Mouse (Mus musculus): Measurements from ENCODE around the gene Tmem94.
"Not testable (repeated sequence)": the region's sequence is repeated elsewhere in the genome, so short reads cannot be mapped to it uniquely, and the experiment has no call there.

The Tmem94 gene

DNA sequence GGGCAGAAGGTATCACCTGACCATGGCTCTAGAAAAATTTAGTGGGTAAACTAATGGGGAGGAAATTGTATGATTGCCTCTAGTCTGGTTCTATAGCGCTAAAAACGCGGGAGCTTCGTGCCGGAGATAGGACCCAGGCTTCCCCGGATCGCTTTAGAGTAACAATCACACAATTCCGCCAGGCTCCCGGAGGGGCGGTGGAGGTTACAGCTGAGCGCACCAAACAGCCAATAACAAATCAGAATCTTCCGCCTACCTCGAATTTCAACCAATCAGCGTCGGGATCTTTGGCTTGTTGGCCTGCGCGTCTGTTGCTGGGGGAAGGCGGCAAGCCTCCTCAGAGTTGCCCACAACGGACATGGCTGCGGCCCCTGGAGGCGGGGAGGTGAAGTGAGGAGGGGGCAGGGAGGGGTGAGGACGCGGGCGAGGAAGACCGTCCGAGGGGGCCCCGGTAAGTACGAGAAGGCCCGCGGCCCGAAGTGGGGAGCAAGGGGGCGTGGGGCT, at the start of gene Tmem94:
Tmem94 (plus strand) TSS at position 331 of the 504 bp plus-strand sequence.
- in situ Hi-C loops (cut with MboI, MseI): no loop called here

DNA sequence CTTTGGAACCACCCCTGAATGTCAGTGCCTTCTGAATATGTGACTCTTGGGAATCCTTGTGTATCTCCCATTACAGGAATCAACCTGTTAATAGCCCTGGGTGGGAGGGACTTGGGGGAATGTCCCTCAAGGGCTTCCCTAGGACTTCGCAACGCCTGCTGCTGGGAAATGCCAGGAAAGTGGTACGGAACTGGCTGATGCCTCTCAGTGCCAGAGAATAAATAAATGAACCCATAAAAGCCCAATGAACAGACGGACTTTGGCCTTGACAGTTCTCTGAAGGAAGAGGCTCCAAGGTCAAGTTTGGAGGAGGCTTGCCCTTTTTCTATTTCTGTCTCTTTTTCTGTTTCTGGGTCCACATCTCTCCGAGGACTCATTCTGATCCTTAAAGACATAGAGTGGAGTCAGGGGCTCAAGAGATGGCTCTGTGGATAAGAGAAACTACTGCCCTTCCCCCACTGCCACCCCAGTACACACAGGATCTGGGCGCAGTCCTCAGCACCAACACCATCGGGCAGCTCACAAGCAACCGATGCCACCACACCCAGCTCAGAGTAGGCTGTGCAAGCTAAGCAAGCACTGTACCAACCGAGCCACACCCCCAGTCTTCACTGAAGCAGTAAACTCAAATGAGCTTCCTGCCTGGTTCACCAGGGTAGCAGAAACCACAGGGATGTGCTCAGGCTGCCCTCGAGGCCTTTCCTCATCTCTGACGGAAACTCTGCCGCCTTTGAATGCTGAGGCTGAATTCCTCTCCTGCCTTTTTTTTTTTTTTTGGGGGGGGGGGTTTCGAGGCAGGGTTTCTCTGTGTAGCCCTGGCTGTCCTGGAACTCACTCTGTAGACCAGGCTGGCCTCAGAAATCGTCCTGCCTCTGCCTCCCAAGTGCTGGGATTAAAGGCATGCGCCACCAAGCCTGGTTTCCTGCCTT, 48.6 kb upstream of the Tmem94 start:
- in situ Hi-C loops (cut with MboI, MseI): loop anchor here (5.0 to 10.0 kb wide), 3 partner anchors 69 to 162 kb away; no protein-coding TSS in a partner anchor

DNA sequence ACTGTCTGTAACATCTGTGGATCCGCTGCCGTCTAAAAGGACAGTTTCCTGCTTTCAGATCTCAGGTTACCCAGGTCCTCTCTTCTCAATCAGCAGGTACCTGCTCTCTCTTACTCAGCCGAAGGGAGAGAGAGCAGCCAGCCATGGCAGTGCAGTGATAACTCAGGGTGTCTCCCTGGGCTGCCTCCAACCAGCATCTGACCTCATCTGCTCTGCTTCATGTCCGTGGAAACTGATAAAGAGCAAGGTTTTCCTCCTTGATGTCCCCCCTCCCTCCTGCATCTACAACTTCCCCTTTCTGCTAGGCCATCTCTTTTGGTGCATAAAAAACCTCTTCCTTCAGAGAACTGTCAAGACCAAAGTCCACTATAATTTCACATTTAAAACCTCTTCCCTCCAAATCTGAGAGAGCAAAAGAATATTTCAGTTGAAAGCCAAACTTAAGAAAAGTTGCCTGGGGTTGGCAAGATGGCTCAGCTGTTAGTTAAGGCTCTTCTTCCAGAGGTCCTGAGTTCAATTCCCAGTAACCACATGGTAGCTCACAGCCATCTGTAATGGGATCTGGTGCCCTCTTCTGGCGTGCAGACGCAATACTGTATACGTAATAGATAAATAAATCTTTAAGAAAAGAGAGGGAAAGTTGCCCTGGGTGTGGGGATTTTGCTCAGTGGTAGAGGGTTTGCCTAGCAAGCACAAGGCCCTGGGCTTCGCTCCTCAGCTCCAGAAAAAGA, 47.4 kb upstream of the Tmem94 start:
- in situ Hi-C loops (cut with MboI, MseI): loop anchor here (5.0 to 10.0 kb wide), 3 partner anchors 71 to 163 kb away; no protein-coding TSS in a partner anchor

DNA sequence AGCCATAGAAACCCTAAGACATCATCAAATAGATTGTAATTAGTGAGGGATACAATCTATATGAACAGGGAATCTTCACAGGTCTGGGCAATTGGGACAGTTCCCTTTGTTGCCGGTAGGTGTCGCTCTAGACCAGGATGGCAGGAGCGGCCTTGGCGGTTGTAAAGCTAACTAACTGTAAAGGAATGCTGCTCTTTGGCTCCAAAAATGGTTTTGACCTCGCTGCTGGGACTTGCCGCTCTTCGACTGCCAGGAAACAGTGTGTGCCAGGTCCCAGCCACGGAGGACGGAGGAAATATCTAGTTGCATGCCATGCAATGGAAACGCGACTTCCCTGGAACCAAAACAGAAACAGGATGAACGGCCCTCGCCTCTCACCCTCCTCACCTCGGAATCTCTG, 42.6 kb upstream of the Tmem94 start:
- in situ Hi-C loops (cut with MboI, MseI): loop anchor here (5.0 to 10.0 kb wide), 3 partner anchors 90 to 155 kb away; partner anchors contain the start of genes Caskin2 (in 2 of the 2) and Tsen54 (in 2 of the 2)

- in situ Hi-C loops (cut with MboI, MseI): loop anchor here (5.0 to 10.0 kb wide), 3 partner anchors 89 to 154 kb away; partner anchors contain the start of genes Caskin2 (in 2 of the 2) and Tsen54 (in 2 of the 2)
Measured at GRCm38 (mm10) chr11:115723231-115723630, 42.0 kb upstream of the Tmem94 start.

DNA sequence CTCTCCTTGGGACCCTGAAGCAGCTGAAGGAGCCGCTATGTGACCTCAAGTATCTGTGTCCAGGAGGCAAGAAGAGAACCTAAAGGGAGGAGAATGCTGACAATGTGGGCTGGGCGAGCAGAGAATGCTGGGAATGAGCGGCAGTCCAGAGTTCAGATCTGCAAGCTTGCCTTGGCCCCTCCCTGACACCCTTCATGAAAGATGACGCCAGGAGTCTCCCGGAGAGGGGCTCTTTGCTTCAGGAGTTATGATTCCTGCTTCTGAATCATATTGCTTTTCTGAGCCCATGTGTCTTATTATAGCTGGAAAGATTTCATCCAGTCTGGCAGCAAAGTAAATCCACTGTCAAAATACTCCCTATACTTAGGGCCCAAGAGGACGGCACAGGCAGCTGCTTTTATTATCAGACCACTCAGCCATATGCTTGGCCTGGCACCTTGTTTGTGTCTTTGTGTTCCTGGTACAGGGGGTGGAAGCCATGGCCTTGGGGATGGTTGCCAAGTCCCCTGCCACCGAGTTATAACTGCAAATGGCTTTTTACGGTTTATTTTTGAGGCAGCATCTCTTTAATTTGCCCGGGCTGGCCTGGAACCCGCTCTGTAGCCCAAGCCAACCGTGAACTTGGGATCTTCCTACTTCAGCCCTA, 31.1 kb upstream of the Tmem94 start:
- in situ Hi-C loops (cut with MboI, MseI): no loop called here

DNA sequence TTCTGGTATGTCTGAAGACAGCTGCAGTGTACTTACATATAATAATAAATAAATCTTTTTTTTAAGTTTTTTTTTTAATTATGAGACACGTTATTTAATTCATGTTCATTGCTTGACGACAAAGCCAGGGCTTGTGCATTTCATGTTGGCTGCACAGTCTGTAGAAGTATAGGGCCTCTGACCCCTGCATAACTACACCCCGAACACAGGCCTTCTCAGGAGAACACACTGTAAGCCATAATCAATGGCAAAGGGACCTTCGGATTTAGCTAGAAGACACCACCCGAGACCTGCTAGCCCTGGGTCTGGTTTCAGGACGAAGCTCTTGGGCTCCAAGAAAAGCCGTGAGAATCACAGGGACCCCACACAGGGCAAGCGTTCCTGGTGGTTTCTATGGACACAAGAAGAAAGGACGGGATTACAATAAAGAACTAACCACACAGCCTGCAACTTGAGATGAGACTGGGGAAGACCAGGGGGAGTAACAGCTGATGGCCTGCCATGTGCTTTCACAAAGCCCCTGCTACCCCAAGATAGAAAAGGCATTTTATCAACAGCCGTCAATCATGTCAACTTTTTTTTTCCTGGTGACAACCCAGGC, 27.5 kb upstream of the Tmem94 start:
- in situ Hi-C loops (cut with MboI, MseI): no loop called here

GRCm38 (mm10) chr11:115738275-115738885, 26.9 kb upstream of the Tmem94 start:
- in situ Hi-C loops (cut with MboI, MseI): no loop called here

DNA sequence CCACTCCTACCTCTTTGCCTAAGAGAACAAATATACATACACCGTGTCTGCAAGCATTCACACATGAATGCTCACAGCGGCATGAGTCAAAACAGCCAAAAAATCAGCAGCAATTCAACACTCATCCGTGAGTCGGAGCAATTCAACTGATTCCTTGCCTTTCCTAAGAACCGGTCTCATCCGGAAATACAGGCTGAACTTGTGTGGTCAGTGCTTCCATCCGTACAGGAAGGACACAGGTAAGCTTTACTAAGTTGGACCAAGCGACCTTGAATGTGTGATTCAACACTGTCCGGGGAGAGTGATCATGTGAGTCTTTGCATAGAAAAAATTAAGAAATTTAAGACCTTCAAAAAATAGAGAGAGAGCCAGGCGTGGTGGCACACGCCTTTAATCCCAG, 24.2 kb upstream of the Tmem94 start:
- in situ Hi-C loops (cut with MboI, MseI): no loop called here

GRCm38 (mm10) chr11:115742926-115743325, 22.3 kb upstream of the Tmem94 start:
- in situ Hi-C loops (cut with MboI, MseI): no loop called here

DNA sequence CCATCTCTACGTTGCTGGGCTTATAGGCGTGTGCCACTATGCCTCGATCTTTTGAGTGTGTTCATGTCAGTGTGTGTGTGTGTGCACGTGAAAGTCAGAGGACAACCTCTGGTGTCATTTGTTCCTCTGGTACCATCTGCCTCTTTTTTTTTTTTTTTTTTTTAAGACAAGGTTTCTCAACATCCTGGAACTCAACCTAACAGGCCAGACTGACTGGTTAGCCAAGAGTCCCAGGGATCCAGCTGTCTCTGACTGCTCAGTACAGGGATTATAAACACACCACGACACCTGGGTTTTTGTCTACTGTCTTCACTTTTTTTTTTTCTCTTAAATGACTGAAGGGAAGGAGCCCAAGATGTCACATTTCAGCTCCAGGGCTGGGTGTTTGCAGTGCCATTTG, 20.8 kb upstream of the Tmem94 start:
- in situ Hi-C loops (cut with MboI, MseI): no loop called here

DNA sequence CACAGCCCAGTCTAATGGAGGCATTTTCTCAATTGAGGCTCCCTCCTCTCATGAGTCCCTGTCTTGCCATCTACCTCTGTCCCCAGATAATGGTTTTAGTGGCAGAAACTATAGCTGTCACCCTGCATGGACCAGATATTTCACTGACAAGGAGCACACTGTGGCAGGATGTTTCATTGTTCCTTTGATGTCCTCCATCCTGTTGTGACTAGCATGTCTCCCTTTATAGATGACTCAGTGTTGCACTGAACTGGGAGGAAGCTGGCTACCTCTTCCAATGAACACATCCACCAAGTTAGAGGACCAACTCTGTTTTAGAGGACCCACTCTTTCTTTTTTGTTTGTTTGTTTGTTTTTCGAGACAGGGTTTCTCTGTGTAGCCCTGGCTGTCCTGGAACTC, 19.1 kb upstream of the Tmem94 start:
- in situ Hi-C loops (cut with MboI, MseI): no loop called here

DNA sequence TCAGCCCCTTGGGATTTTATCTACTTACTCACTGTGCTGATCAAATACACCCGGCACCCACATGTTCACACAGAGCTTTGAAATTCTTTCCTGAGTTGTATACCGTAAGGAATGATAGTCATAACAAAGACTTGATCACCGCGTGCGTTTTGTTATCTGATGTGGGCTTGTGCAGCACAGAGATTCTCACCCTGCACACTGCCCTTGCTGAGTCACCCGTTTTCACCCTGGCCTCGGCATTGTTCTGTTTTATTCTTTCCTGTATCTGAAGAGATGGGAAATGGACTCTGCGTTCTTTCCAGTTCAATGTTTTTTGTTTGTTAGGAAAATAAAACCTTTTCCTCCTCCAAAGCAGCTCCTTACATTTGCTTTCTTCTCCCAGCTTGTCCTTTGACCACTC, 18.5 kb upstream of the Tmem94 start:
- in situ Hi-C loops (cut with MboI, MseI): no loop called here

GRCm38 (mm10) chr11:115747351-115747750, 17.9 kb upstream of the Tmem94 start:
- in situ Hi-C loops (cut with MboI, MseI): no loop called here

DNA sequence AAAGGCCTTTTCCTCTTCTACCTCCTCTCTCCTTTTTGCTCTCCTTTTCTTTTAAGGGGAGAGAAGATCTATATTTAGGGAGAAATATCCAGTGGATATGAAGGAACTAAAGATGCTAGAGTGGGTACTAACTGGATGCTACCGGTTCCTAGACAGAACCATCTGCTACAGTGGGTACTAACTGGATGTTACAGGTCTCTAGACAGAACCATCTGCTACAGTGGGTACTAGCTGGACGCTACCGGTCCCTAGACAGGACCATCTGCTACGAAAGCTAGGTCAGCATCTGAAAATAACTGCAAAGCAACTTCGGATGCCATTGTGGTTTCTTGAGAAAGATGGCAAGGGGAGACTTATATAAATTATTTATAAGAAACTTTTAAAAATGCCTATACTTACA, 15.4 kb upstream of the Tmem94 start:
- in situ Hi-C loops (cut with MboI, MseI): no loop called here

DNA sequence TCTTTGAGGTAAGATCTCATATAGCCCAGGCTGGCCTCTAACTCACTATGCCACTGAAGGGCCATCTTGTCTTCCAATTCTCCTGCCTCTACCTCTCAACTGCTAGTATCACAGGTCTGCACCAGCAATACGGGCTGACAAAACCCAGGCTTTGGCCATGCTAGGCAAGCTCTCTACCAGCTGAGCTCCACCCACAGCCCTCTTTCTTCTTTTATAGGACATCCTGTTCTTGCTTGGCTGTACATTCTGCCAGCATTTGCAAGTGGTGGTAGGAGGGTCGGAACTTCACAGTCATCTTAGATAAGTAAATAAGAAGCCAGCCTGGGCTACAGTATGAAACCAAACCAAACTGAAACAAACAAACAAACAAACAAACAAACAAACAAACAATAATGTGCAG, 13.5 kb upstream of the Tmem94 start:
- in situ Hi-C loops (cut with MboI, MseI): no loop called here

DNA sequence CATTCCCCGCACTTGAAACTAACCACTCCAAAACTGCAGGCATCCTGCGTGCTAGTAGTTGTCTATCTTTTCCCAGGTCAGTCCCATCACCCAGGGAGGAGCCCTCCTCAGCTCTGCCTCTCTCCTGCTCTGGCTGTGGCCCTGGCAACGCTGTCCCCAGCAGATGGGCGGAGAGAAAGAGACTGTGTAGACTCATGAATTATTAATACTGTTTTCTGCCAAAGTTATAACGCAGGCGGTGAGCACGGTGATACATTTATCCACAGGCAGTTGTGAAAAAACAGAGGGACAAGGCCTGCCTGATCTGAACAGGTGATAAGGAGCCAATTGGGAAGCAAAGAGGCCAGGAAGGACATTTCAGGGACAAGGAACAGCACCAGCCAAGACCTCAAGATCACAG, 12.6 kb upstream of the Tmem94 start:
- in situ Hi-C loops (cut with MboI, MseI): no loop called here

- in situ Hi-C loops (cut with MboI, MseI): no loop called here
Measured at GRCm38 (mm10) chr11:115753485-115753884, 11.7 kb upstream of the Tmem94 start.

DNA sequence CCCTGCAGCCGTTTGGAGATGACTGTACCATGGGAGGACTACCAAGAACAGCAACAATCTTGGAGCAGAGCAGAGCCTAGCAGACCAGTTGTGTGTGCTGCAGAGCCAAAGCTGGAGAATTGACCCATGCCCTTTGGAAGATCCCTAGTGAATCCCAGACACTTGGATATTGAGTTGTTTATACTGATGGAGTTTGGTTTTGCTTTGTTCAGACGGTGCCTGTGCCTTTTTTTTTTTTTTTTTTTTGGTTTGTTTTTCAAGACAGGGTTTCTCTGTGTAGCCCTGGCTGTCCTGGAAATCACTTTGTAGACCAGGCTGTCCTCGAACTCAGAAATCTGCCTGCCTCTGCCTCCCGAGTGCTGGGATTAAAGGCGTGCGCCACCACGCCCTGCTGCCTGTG, 3.1 kb upstream of the Tmem94 start:
- in situ Hi-C loops (cut with MboI, MseI): not testable (repeated sequence)

GRCm38 (mm10) chr11:115764698-115765097, 535 bp upstream of the Tmem94 start:
- in situ Hi-C loops (cut with MboI, MseI): no loop called here
